Mouse (Mus musculus) limb, embryonic 15.5 days (tissue): Measurements from ENCODE around the gene Slc4a10. TPM values are rescaled to one million over a fixed set of nuclear protein-coding genes. Genes with fewer than 3 reads are reported as not detected.
A peak's percentile ranks its signal among the peaks of the same experiment; 100 is the strongest.
"Not testable (repeated sequence)": the region's sequence is repeated elsewhere in the genome, so short reads cannot be mapped to it uniquely, and the experiment has no call there.

Experiments
- ATAC-seq: fragments of 200-750 bp; cut with Nextera tagmentation; 2 replicates; pipeline ENCODE4 v1.8.0; 2017; ENCODE audit warnings: low read depth, moderate TSS enrichment; ENCODE audit not compliant: insufficient number of reproducible peaks, low FRiP score, low TSS enrichment
- H3K27ac ChIP-seq: fragments of 300-500 bp; sonication (generic); 2 replicates; pipeline ENCODE4 v1.5.1; 2015; ENCODE audit warnings: moderate library complexity, mild to moderate bottlenecking, inconsistent platforms
- H3K27me3 ChIP-seq: fragments of 300-500 bp; sonication (generic); 2 replicates; pipeline ENCODE4 v1.6.1; 2015; ENCODE audit warnings: inconsistent platforms
- H3K36me3 ChIP-seq: fragments of 300-500 bp; sonication (generic); 2 replicates; pipeline ENCODE4 v1.6.1; 2015; ENCODE audit warnings: inconsistent platforms
- H3K4me1 ChIP-seq: fragments of 300-500 bp; sonication (generic); 2 replicates; pipeline ENCODE4 v1.6.1; 2015; ENCODE audit warnings: inconsistent platforms
- H3K4me2 ChIP-seq: fragments of 300-500 bp; sonication (generic); 2 replicates; pipeline ENCODE4 v1.6.1; 2015; ENCODE audit warnings: mild to moderate bottlenecking, inconsistent platforms
- H3K4me3 ChIP-seq: fragments of 300-500 bp; sonication (generic); 2 replicates; pipeline ENCODE4 v1.5.1; 2015; ENCODE audit warnings: mild to moderate bottlenecking, inconsistent platforms
- H3K9ac ChIP-seq: fragments of 300-500 bp; sonication (generic); 2 replicates; pipeline ENCODE4 v1.6.1; 2015; ENCODE audit warnings: inconsistent platforms
- H3K9me3 ChIP-seq: fragments of 300-500 bp; sonication (generic); 2 replicates; pipeline ENCODE4 v1.6.1; 2016; ENCODE audit warnings: inconsistent platforms
- WGBS: fragments of 180-500 bp; shearing (Covaris S2); methylation state at CpG from one replicate; pipeline ENCODE4 v1.1.7; 2015; 5-methylcytosine and 5-hydroxymethylcytosine counted together
- polyA plus RNA-seq: library from polyadenylated mRNA; unstranded; fragments of >200 nt; fragmentation: Nextera tagmentation; extraction: Ambion mirVana; gene quantifications from 2 replicates; pipeline ENCODE4 v1.2.1, GENCODE M21; 2015

The Slc4a10 gene
- polyA plus RNA-seq: 0.38 and 0.41 TPM in 2 replicates

- H3K4me2 ChIP-seq: peak within 1 kb of the TSS; percentile 56
- H3K4me1 ChIP-seq: no peaks in the 10 kb centered on the region
- ATAC-seq: no peak
- H3K27me3 ChIP-seq: peaks cover 8% of the 10 kb centered on the region; the same call in 1 of the 2 replicates
- 0 out of 2 replicates have a peak within 1 kb of the TSS, but pooled peaks have one; percentile 14 for H3K9ac ChIP-seq
- peak within 1 kb of the TSS; percentile 45 for H3K4me3 ChIP-seq
- no peaks in the 10 kb centered on the region for H3K9me3 ChIP-seq
- H3K36me3 ChIP-seq: no peaks in the 10 kb centered on the region
- no peak within 1 kb of the TSS for H3K27ac ChIP-seq
- 11% methylated on average over 10 of the region's 10 CpGs for WGBS
Measured at GRCm38 (mm10) chr2:62046421-62046845, at the start of gene Slc4a10. Gene Slc4a10, plus strand, starts transcription at chr2:62046462.

DNA sequence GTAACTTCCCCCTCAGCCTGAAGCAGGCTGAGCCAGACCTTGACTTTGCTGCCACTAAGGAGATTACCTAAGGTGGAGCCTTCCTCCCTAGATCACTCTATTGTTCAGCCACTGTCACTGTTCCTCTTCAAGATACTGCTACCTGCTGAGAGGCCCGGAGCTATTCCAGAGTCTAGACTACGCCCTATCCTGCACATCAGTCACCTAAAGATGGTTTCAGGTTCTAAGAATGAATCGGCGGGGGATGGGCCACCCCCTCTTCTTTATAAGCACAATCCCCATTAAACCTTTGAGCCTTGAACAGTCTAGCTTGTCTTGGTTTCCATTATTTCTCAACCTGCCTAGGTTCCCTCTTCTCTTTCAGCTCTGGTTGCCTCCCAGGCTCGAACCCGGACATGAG lies 45.0 kb upstream of the Slc4a10 start:
- not testable (repeated sequence) for H3K9me3 ChIP-seq, H3K4me1 ChIP-seq, H3K27ac ChIP-seq, H3K4me3 ChIP-seq, ATAC-seq, H3K27me3 ChIP-seq, H3K4me2 ChIP-seq, H3K36me3 ChIP-seq, H3K9ac ChIP-seq
- WGBS: 84% methylated on average over 6 of the region's 6 CpGs

DNA sequence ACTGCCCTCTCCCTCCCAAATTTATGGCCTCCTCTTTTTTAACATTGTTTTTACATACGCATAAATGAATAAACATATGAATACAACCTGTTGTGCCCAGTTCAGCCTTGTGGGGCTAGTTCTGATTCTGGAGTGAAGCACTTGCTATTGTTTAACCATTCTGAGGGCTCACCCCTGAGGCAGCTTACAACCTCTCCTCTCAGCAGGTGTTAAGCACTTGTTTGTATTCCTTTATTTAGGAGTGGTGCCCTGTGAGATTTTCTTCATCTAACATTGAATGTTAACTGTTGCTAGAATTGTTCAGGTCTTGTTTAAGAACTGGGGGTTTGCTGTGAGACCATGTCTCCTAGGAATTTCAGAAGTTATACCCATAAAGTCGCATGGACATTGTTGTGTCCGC lies 28.1 kb upstream of the Slc4a10 start:
- no peak for ATAC-seq
- no peak overlapping the region for H3K27ac ChIP-seq
- H3K4me2 ChIP-seq: no peak overlapping the region
- 70% methylated on average over 3 of the region's 3 CpGs for WGBS
- no peak overlapping the region for H3K9ac ChIP-seq
- H3K4me3 ChIP-seq: no peak overlapping the region
- no peaks in the 10 kb centered on the region for H3K4me1 ChIP-seq
- no peaks in the 10 kb centered on the region for H3K27me3 ChIP-seq
- no peaks in the 10 kb centered on the region for H3K36me3 ChIP-seq
- H3K9me3 ChIP-seq: no peaks in the 10 kb centered on the region

- ATAC-seq: no peak
- H3K27me3 ChIP-seq: peaks cover 8% of the 10 kb centered on the region; the same call in 1 of the 2 replicates
- no peaks in the 10 kb centered on the region for H3K36me3 ChIP-seq
- H3K27ac ChIP-seq: no peak overlapping the region
- WGBS: 9% methylated on average over 10 of the region's 10 CpGs
- peak overlapping the region; percentile 45 for H3K4me3 ChIP-seq
- no peaks in the 10 kb centered on the region for H3K9me3 ChIP-seq
- 0 out of 2 replicates have a peak overlapping the region, but pooled peaks have one; percentile 14 for H3K9ac ChIP-seq
- no peaks in the 10 kb centered on the region for H3K4me1 ChIP-seq
- H3K4me2 ChIP-seq: peak overlapping the region; percentile 56
Measured at GRCm38 (mm10) chr2:62046861-62047503, 720 bp downstream of the Slc4a10 start.

- no peaks in the 10 kb centered on the region for H3K4me1 ChIP-seq
- 2% methylated on average over 14 of the region's 14 CpGs for WGBS
- peaks cover 8% of the 10 kb centered on the region; the same call in 1 of the 2 replicates for H3K27me3 ChIP-seq
- peak overlapping the region; percentile 45 for H3K4me3 ChIP-seq
- H3K36me3 ChIP-seq: no peaks in the 10 kb centered on the region
- H3K27ac ChIP-seq: no peak overlapping the region
- ATAC-seq: no peak
- no peaks in the 10 kb centered on the region for H3K9me3 ChIP-seq
- H3K9ac ChIP-seq: 0 out of 2 replicates have a peak overlapping the region, but pooled peaks have one; percentile 14
- peak overlapping the region; percentile 56 for H3K4me2 ChIP-seq
Measured at GRCm38 (mm10) chr2:62047504-62048005, 1.3 kb downstream of the Slc4a10 start.

DNA sequence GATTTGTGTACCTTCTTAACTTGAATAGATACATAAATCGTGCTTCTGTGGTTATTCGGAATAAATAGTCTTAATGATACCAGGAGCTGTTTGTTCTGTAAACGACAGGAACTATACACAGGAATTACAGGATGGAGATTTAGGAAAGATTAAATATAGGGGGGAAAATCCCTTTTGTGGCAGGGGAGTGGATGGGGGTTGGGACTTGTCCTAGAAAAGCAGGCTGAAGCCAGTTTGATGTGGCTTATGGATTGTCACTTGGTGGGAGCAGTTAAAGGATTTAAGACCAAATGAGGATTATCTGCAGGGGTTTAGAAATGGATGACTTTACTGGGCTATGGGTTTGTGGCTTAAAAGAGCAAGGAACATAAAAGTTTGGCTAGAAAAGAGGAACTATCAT lies 1.9 kb downstream of the Slc4a10 start:
- H3K9me3 ChIP-seq: no peaks in the 10 kb centered on the region
- H3K27me3 ChIP-seq: peaks cover 8% of the 10 kb centered on the region; the same call in 1 of the 2 replicates
- H3K27ac ChIP-seq: no peak overlapping the region
- WGBS: 14% methylated on average over 3 of the region's 3 CpGs
- no peak overlapping the region for H3K9ac ChIP-seq
- no peaks in the 10 kb centered on the region for H3K4me1 ChIP-seq
- H3K4me3 ChIP-seq: peak overlapping the region; percentile 45; the same call in 1 of the 2 replicates
- H3K4me2 ChIP-seq: peak overlapping the region; percentile 56
- H3K36me3 ChIP-seq: no peaks in the 10 kb centered on the region
- no peak for ATAC-seq

DNA sequence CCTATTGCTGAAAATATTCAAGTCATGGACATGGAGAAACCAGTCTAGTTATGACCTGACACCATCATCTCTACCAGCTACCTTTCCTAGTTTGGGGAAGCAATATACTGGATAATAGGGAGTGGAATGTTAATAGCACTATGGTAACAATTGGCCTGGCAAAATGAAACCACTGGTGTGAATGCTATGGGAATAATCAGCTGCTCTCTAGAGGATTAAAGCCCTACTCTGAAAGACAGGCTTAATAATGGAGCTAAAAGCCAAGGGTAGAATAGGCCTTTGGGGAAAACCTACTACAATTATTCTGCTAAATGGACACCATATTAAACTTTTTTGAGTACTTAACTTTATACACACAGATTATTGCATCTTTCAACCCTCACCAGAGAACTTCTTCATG lies 30.2 kb downstream of the Slc4a10 start:
- H3K4me1 ChIP-seq: no peaks in the 10 kb centered on the region
- no peak overlapping the region for H3K9ac ChIP-seq
- ATAC-seq: no peak
- H3K4me2 ChIP-seq: no peak overlapping the region
- no peak overlapping the region for H3K4me3 ChIP-seq
- no peaks in the 10 kb centered on the region for H3K9me3 ChIP-seq
- no peak overlapping the region for H3K27ac ChIP-seq
- H3K27me3 ChIP-seq: no peaks in the 10 kb centered on the region
- H3K36me3 ChIP-seq: no peaks in the 10 kb centered on the region

GRCm38 (mm10) chr2:62087566-62087965 lies 41.3 kb downstream of the Slc4a10 start:
- Histone ChIP-seq H3K9ac (no peak overlapping the region), H3K36me3 (no peaks in the 10 kb centered on the region), H3K4me1 (no peaks in the 10 kb centered on the region), H3K27ac (no peak overlapping the region), H3K4me2 (no peak overlapping the region), H3K27me3 (no peaks in the 10 kb centered on the region), H3K9me3 (no peaks in the 10 kb centered on the region), H3K4me3 (no peak overlapping the region)
- no peak for ATAC-seq
- WGBS: 69% methylated on average over 3 of the region's 3 CpGs

GRCm38 (mm10) chr2:62088715-62089114 lies 42.5 kb downstream of the Slc4a10 start:
- no peak overlapping the region for H3K4me2 ChIP-seq
- H3K4me3 ChIP-seq: no peak overlapping the region
- H3K27ac ChIP-seq: no peak overlapping the region
- no peaks in the 10 kb centered on the region for H3K27me3 ChIP-seq
- no peaks in the 10 kb centered on the region for H3K9me3 ChIP-seq
- no peaks in the 10 kb centered on the region for H3K4me1 ChIP-seq
- H3K36me3 ChIP-seq: no peaks in the 10 kb centered on the region
- H3K9ac ChIP-seq: no peak overlapping the region
- 73% methylated on average over 8 of the region's 8 CpGs for WGBS
- no peak for ATAC-seq

- Histone ChIP-seq H3K27me3 (no peaks in the 10 kb centered on the region), H3K27ac (no peak overlapping the region), H3K4me1 (no peaks in the 10 kb centered on the region), H3K4me2 (no peak overlapping the region), H3K9ac (no peak overlapping the region), H3K4me3 (no peak overlapping the region), H3K9me3 (no peaks in the 10 kb centered on the region), H3K36me3 (no peaks in the 10 kb centered on the region)
- no peak for ATAC-seq
- 70% methylated on average over 9 of the region's 9 CpGs for WGBS
Measured at GRCm38 (mm10) chr2:62089208-62089607, 42.9 kb downstream of the Slc4a10 start.

DNA sequence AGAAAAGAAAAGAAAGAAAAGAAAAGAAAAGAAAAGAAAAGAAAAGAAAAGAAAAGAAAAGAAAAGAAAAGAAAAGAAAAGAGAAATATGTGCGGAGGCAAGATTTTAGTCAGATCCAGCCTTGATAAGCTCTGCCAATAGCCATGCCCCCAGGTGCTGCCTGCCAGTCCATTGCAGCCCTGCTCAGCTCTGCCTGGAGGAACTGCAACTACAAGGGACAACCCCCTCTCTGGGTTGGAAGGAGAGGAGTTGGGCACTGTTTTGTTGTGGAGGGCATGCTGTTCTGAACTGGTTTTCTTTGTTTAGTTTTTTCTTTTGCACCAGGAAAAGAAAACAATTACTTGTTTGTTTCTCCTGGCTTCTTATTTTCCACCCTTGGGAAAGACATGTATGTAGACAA lies 54.3 kb downstream of the Slc4a10 start:
- Histone ChIP-seq H3K27me3 (no peaks in the 10 kb centered on the region), H3K4me1 (no peaks in the 10 kb centered on the region), H3K4me2 (no peak overlapping the region), H3K4me3 (no peak overlapping the region), H3K9me3 (no peaks in the 10 kb centered on the region), H3K36me3 (no peaks in the 10 kb centered on the region), H3K27ac (no peak overlapping the region), H3K9ac (no peak overlapping the region)
- ATAC-seq: no peak
- 78% methylated on average over 1 of the region's 1 CpGs for WGBS

DNA sequence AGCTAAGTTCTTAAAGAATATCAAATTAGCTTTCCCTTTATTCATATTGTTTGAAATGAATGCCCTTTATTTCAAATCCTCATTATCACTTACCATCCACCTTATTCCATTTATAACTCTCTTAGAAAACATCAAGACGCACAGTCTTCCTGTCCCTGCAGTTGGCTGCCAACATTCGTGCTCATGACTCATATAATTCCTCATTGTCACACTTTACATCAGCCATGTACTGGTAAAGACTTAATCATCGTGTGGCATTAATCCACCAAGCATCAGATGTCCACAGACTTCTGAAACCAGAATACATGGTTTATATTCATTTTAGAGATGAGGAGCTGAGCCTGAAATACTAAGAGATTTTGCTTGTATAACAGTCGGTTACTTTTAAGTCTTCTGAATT lies 69.1 kb downstream of the Slc4a10 start:
- Histone ChIP-seq H3K4me2 (no peak overlapping the region), H3K4me3 (no peak overlapping the region), H3K27ac (no peak overlapping the region), H3K36me3 (no peaks in the 10 kb centered on the region), H3K9me3 (no peaks in the 10 kb centered on the region), H3K4me1 (no peaks in the 10 kb centered on the region), H3K9ac (no peak overlapping the region), H3K27me3 (no peaks in the 10 kb centered on the region)
- WGBS: 74% methylated on average over 4 of the region's 4 CpGs
- ATAC-seq: no peak
